Mouse (Mus musculus) liver, adult 2 months (tissue): ENCODE measurements at regions not wholly inside any gene's neighbourhood (a gene's known extent, or its start where the extent isn't known, plus 50 kb on each side); places are given as distances from the start of the nearest gene placed in this dataset.

Experiments
- CTCF ChIP-seq: fragments of 200-500 bp; IDR thresholded peaks from 2 replicates; pipeline ENCODE4 v1.5.1; 2011; ENCODE audit warnings: low read depth, low read length, control low read depth
- POLR2A ChIP-seq: fragments of 200-500 bp; IDR thresholded peaks from 2 replicates; pipeline ENCODE4 v1.6.1; 2011; ENCODE audit warnings: low read length, control low read depth; ENCODE audit not compliant: insufficient read depth; ENCODE audit errors: extremely low read depth

- TF ChIP-seq CTCF (no peak), POLR2A (no peak)
Measured at GRCm38 (mm10) chr17:29770914-29771313, 54.1 kb upstream of the Ccdc167 start.
